Mouse (Mus musculus) forebrain, embryonic 16.5 days (tissue): ENCODE measurements around the gene Ripk1. TPM values are rescaled to one million over a fixed set of nuclear protein-coding genes. Genes with fewer than 3 reads are reported as not detected.

ENCODE experiments used
- ATAC-seq: fragments of 200-750 bp; cut with Nextera tagmentation; 2 replicates; pipeline ENCODE4 v1.8.0; 2017; ENCODE audit warnings: mild to moderate bottlenecking, moderate library complexity
- H3K27ac ChIP-seq: fragments of 300-500 bp; sonication (generic); 2 replicates; pipeline ENCODE4 v1.5.1; 2014; ENCODE audit warnings: low read length, control low read depth
- H3K27me3 ChIP-seq: fragments of 300-500 bp; sonication (generic); replicated peaks from 2 replicates; pipeline ENCODE4 v1.6.1; 2014; ENCODE audit warnings: low read length; ENCODE audit not compliant: control insufficient read depth, insufficient read depth
- H3K36me3 ChIP-seq: fragments of 300-500 bp; sonication (generic); 2 replicates; pipeline ENCODE4 v1.6.1; 2014; ENCODE audit not compliant: control insufficient read depth, insufficient read depth
- H3K4me1 ChIP-seq: fragments of 300-500 bp; sonication (generic); replicated peaks from 2 replicates; pipeline ENCODE4 v1.6.1; 2014; ENCODE audit warnings: low read length; ENCODE audit not compliant: control insufficient read depth, insufficient read depth
- H3K4me2 ChIP-seq: fragments of 300-500 bp; sonication (generic); 2 replicates; pipeline ENCODE4 v1.6.1; 2014; ENCODE audit warnings: mild to moderate bottlenecking, low read length, control low read depth
- H3K4me3 ChIP-seq: fragments of 300-500 bp; sonication (generic); replicated peaks from 2 replicates; pipeline ENCODE4 v1.5.1; 2014; ENCODE audit warnings: mild to moderate bottlenecking, low read length, control low read depth
- H3K9ac ChIP-seq: fragments of 300-500 bp; sonication (generic); replicated peaks from 2 replicates; pipeline ENCODE4 v1.6.1; 2014; ENCODE audit warnings: low read depth, low read length, control low read depth
- H3K9me3 ChIP-seq: fragments of 300-500 bp; sonication (generic); 2 replicates; pipeline ENCODE4 v1.6.1; 2016; ENCODE audit warnings: low read length; ENCODE audit not compliant: control insufficient read depth
- WGBS: fragments of 180-500 bp; shearing (Covaris S2); extraction: QIAGEN DNeasy Blood & Tissue Kit; methylation state at CpG from one replicate; pipeline ENCODE4 v1.1.7; 2014; 5-methylcytosine and 5-hydroxymethylcytosine counted together
- polyA plus RNA-seq: library from polyadenylated mRNA; unstranded; fragments of >200 nt; fragmentation: Nextera tagmentation; extraction: Ambion mirVana; gene quantifications from 2 replicates; pipeline ENCODE4 v1.2.1, GENCODE M21; 2015

Ripk1 gene
- polyA plus RNA-seq, 1 experiment from 2014 or later, result 5.9 TPM

GRCm38 (mm10) chr13:34047526-34047925 is 45.4 kb downstream of the Ripk1 start:
- no peak overlapping the region for H3K4me2 ChIP-seq
- 79% methylated on average over 3 of the region's 3 CpGs for WGBS

GRCm38 (mm10) chr13:34050479-34050878 is 48.3 kb downstream of the Ripk1 start:
- H3K4me2 ChIP-seq, result no peak overlapping the region
- H3K9me3 ChIP-seq, result no peaks in the 10 kb centered on the region
- H3K4me1 ChIP-seq, result peaks cover 3% of the 10 kb centered on the region
- H3K4me3 ChIP-seq, result no peak overlapping the region
- H3K27ac ChIP-seq, result no peak overlapping the region
- H3K9ac ChIP-seq, result no peak overlapping the region
- WGBS, result 93% methylated on average over 8 of the region's 8 CpGs
- no peak for ATAC-seq
- no peaks in the 10 kb centered on the region for H3K27me3 ChIP-seq
- no peaks in the 10 kb centered on the region; the same call in 1 of the 2 replicates for H3K36me3 ChIP-seq

More at GRCm38 (mm10) chr13:34047526-34047925, 45.4 kb downstream of the Ripk1 start:
- Histone ChIP-seq H3K4me1 (peaks cover 3% of the 10 kb centered on the region), H3K27me3 (no peaks in the 10 kb centered on the region), H3K9ac (no peak overlapping the region), H3K9me3 (no peaks in the 10 kb centered on the region), H3K27ac (no peak overlapping the region), H3K4me3 (no peak overlapping the region), H3K36me3 (no peaks in the 10 kb centered on the region; the same call in 1 of the 2 replicates)
- ATAC-seq, result no peak

GRCm38 (mm10) chr13:34051692-34052091 is 49.5 kb downstream of the Ripk1 start:
- WGBS, result 89% methylated on average over 3 of the region's 3 CpGs
- H3K9ac ChIP-seq, result no peak overlapping the region
- H3K4me2 ChIP-seq, result no peak overlapping the region
- ATAC-seq, result no peak
- peaks cover under 1% of the 10 kb centered on the region for H3K4me1 ChIP-seq
- no peaks in the 10 kb centered on the region for H3K27me3 ChIP-seq
- no peaks in the 10 kb centered on the region; the same call in 1 of the 2 replicates for H3K36me3 ChIP-seq
- H3K27ac ChIP-seq, result no peak overlapping the region
- no peaks in the 10 kb centered on the region for H3K9me3 ChIP-seq
- H3K4me3 ChIP-seq, result no peak overlapping the region

- 84% methylated on average over 13 of the region's 13 CpGs for WGBS
- H3K9me3 ChIP-seq, result no peaks in the 10 kb centered on the region
These were observed 51.6 kb downstream of the Ripk1 start for GRCm38 (mm10) chr13:34053673-34054282.

GRCm38 (mm10) chr13:34054391-34054790 is 52.2 kb downstream of the Ripk1 start:
- no peak overlapping the region for H3K9ac ChIP-seq
- no peak overlapping the region for H3K27ac ChIP-seq
- H3K4me1 ChIP-seq, result no peaks in the 10 kb centered on the region
- 75% methylated on average over 4 of the region's 4 CpGs for WGBS
- no peak overlapping the region for H3K4me2 ChIP-seq
- no peak overlapping the region for H3K4me3 ChIP-seq
- no peak for ATAC-seq
- no peaks in the 10 kb centered on the region; the same call in 1 of the 2 replicates for H3K36me3 ChIP-seq
- H3K27me3 ChIP-seq, result no peaks in the 10 kb centered on the region
- H3K9me3 ChIP-seq, result no peaks in the 10 kb centered on the region

More at GRCm38 (mm10) chr13:34053673-34054282, 51.6 kb downstream of the Ripk1 start:
- Histone ChIP-seq H3K27ac (no peak overlapping the region), H3K27me3 (no peaks in the 10 kb centered on the region), H3K4me2 (no peak overlapping the region), H3K36me3 (no peaks in the 10 kb centered on the region; the same call in 1 of the 2 replicates), H3K4me1 (no peaks in the 10 kb centered on the region), H3K9ac (no peak overlapping the region), H3K4me3 (no peak overlapping the region)
- ATAC-seq, result no peak

GRCm38 (mm10) chr13:34054983-34055382 is 52.8 kb downstream of the Ripk1 start:
- Histone ChIP-seq H3K4me1 (no peaks in the 10 kb centered on the region), H3K36me3 (no peaks in the 10 kb centered on the region; the same call in 1 of the 2 replicates), H3K27me3 (no peaks in the 10 kb centered on the region), H3K4me2 (no peak overlapping the region), H3K9me3 (no peaks in the 10 kb centered on the region), H3K4me3 (no peak overlapping the region), H3K9ac (no peak overlapping the region), H3K27ac (no peak overlapping the region)
- ATAC-seq, result no peak
- 92% methylated on average over 3 of the region's 3 CpGs for WGBS

- Histone ChIP-seq H3K4me1 (no peaks in the 10 kb centered on the region), H3K9me3 (no peaks in the 10 kb centered on the region), H3K27ac (no peak overlapping the region), H3K9ac (no peak overlapping the region), H3K4me3 (no peak overlapping the region), H3K27me3 (no peaks in the 10 kb centered on the region), H3K36me3 (peaks cover 4% of the 10 kb centered on the region), H3K4me2 (no peak overlapping the region)
- 83% methylated on average over 1 of the region's 1 CpGs for WGBS
- no peak for ATAC-seq
These were observed 55.1 kb downstream of the Ripk1 start for GRCm38 (mm10) chr13:34057252-34057651.

GRCm38 (mm10) chr13:34060061-34060460 is 57.9 kb downstream of the Ripk1 start:
- 92% methylated on average over 9 of the region's 9 CpGs for WGBS
- Histone ChIP-seq H3K4me3 (no peak overlapping the region), H3K9ac (no peak overlapping the region), H3K27ac (no peak overlapping the region), H3K27me3 (no peaks in the 10 kb centered on the region), H3K36me3 (peaks cover 7% of the 10 kb centered on the region), H3K4me2 (no peak overlapping the region), H3K9me3 (no peaks in the 10 kb centered on the region), H3K4me1 (no peaks in the 10 kb centered on the region)
- ATAC-seq, result no peak

- Histone ChIP-seq H3K9ac (no peak overlapping the region), H3K27me3 (no peaks in the 10 kb centered on the region), H3K9me3 (no peaks in the 10 kb centered on the region), H3K4me2 (no peak overlapping the region), H3K4me3 (no peak overlapping the region), H3K36me3 (peaks cover 7% of the 10 kb centered on the region; the same call in 1 of the 2 replicates), H3K4me1 (no peaks in the 10 kb centered on the region), H3K27ac (no peak overlapping the region)
- no peak for ATAC-seq
- 83% methylated on average over 10 of the region's 10 CpGs for WGBS
These were observed 60.3 kb downstream of the Ripk1 start for GRCm38 (mm10) chr13:34062466-34062865.
